In the genomic region with DNA sequence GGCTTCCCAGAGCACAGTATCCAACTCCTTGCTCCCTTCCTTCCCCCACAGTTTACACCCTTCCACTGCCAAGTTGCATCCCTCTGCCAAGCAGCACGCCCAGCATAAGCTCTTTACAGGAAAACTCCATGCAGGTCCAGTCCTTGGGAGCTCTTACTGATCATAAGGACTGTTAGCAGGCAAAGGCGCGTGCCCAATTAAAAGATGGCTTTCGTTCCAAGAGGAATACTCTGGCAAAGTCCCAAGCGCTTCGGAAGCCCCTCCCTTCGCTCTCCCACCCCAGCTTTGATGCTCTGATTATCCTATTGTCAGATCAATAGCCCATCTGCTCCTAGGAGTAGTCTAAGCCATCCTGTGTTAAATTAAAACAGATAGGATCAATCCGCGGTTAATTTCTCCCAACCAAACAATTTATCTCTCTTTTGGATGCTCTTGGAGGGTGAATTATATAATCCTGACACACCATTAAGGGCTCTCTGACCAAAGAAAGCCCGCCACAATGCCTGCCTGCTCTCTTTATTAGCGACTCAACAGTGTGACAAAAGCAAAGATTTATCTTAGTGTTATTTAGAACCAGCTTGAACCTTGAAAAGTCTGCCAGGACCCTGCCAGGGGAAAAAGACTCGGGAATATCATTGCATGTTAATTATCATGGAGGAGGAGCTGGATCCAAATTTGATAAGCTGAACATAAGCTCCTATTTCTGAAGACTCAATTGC, we compare ENCODE assay signal across 8 mouse cellular contexts.
A peak's percentile ranks its signal among the peaks of the same experiment; 100 is the strongest.
DNase-seq lines count a peak whose midpoint lies in the region; ATAC-seq lines count a peak whose summit lies in the region.

No protein-coding gene starts in this region.

- no peaks in the 10 kb centered on the region for H3K9me3 ChIP-seq in forebrain, embryonic 12.5 days
- no peaks in the 10 kb centered on the region for H3K9me3 ChIP-seq in midbrain, embryonic 16.5 days (replicated peaks; ENCODE audit: control insufficient read depth, low read length, poor library complexity, severe bottlenecking)

- H3K9ac ChIP-seq in forebrain, embryonic 12.5 days: no peak overlapping the region
- 0 out of 2 replicates have a peak overlapping the region, but pooled peaks have one; percentile 11 for H3K9ac ChIP-seq in midbrain, embryonic 16.5 days (ENCODE audit: low read depth, low read length)

- 0 out of 2 replicates have a peak, but pooled peaks cover 4% of the 10 kb centered on the region for H3K4me1 ChIP-seq in forebrain, embryonic 12.5 days
- peaks cover 9% of the 10 kb centered on the region for H3K4me1 ChIP-seq in midbrain, embryonic 16.5 days (ENCODE audit: control insufficient read depth, insufficient read depth, low read length)

- DNase-seq in MN1 (ENCODE audit: low spot score): peak; percentile 86
- DNase-seq in layer of hippocampus, adult 8-10 months (ENCODE audit: low spot score in 2 of 2): peak; percentile 29 to 46
- DNase-seq in adrenal gland, adult 2 months: no peak
- DNase-seq in gastrocnemius, postnatal 14 days: no peak
- DNase-seq in urinary bladder, adult 18-20 months (ENCODE audit: low spot score in 2 of 2): no peak
- no peak for DNase-seq in cerebellum, adult 11 months

- no peaks in the 10 kb centered on the region for H3K36me3 ChIP-seq in forebrain, embryonic 12.5 days (replicated peaks)
- H3K36me3 ChIP-seq in midbrain, embryonic 16.5 days (ENCODE audit: control insufficient read depth, insufficient read depth, low read length): no peaks in the 10 kb centered on the region

- 0 out of 2 replicates have a peak overlapping the region, but pooled peaks have one; percentile 8 for H3K4me2 ChIP-seq in forebrain, embryonic 12.5 days
- peak overlapping the region; percentile 43 for H3K4me2 ChIP-seq in midbrain, embryonic 16.5 days (ENCODE audit: low read length)

- ATAC-seq in forebrain, embryonic 12.5 days (ENCODE audit: low FRiP score): peak; percentile 89
- peak; percentile 87 for ATAC-seq in midbrain, embryonic 16.5 days

- H3K27me3 ChIP-seq in forebrain, embryonic 12.5 days: no peaks in the 10 kb centered on the region
- no peaks in the 10 kb centered on the region for H3K27me3 ChIP-seq in midbrain, embryonic 16.5 days (ENCODE audit: control insufficient read depth, insufficient read depth, low read depth, low read length)

- no peak overlapping the region for H3K27ac ChIP-seq in forebrain, embryonic 12.5 days
- no peak overlapping the region for H3K27ac ChIP-seq in midbrain, embryonic 16.5 days (ENCODE audit: low read length)

- intact Hi-C loops in gastrocnemius, postnatal 14 days (cut with DNase I; ENCODE audit: low total_unique reads): no loop called here

- no peak overlapping the region for H3K4me3 ChIP-seq in forebrain, embryonic 12.5 days (replicated peaks)
- H3K4me3 ChIP-seq in midbrain, embryonic 16.5 days (ENCODE audit: low read depth, low read length): peak overlapping the region; percentile 24

- 38% methylated on average over 12 of the region's 12 CpGs for WGBS in forebrain, embryonic 12.5 days
- WGBS in midbrain, embryonic 16.5 days: 11% methylated on average over 12 of the region's 12 CpGs

Comparison
In these comparisons a context has a peak if more than half of its experiments do, and no peak if none do; other contexts are left out.
1. DNase-seq: peak in MN1 (single experiment) and layer of hippocampus, adult 8-10 months (2 of 2); none in adrenal gland, adult 2 months (single experiment), gastrocnemius, postnatal 14 days (single experiment), urinary bladder, adult 18-20 months (0 of 2) and cerebellum, adult 11 months (single experiment).